10 mouse cellular contexts compared by ENCODE assay signal in the genomic region with DNA sequence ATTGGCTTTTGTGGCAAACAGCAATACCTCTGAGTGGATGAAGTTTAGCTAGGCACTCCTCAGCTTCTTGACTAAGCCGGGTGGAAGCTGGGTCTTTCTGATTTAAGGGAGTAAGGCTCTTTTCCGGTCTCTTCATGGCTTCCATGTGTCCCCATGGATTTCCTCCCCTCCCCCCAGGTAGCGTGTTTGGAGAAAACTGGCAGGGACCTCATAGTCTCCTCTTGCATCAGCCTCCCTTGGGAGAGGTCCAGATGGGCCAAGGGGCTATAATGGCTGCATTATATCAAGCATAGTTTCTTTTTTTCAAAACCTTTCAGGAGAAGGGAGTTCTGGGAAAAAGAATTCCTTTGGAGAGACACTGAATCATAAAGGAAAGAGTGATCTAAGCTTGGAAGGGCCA. TPM values are rescaled to one million over a fixed set of nuclear protein-coding genes. Genes with fewer than 3 reads are reported as not detected.
DNase-seq lines count a peak whose midpoint lies in the region; ATAC-seq and TF ChIP-seq lines count a peak whose summit lies in the region.
"Had no signal": no experiment of that assay in that cellular context is flagged by ENCODE, and none has a peak within 500 bp of the region (broad histone marks: within the 10 kb centered on the region; RNA-seq: fewer than 3 reads in every experiment).

No protein-coding gene starts in this region.

- peaks cover 19% of the 10 kb centered on the region for H3K4me1 ChIP-seq in kidney, embryonic 16.5 days (ENCODE audit: insufficient read depth, low read length)
- H3K4me1 ChIP-seq in embryonic fibroblast, embryonic 13.5 days (ENCODE audit: control insufficient read depth, insufficient read depth, low read length), result peaks cover 41% of the 10 kb centered on the region
- no peaks in the 10 kb centered on the region for H3K4me1 ChIP-seq in hindbrain, embryonic 16.5 days (ENCODE audit: control insufficient read depth, insufficient read depth, low read depth, low read length)

- no peak overlapping the region for H3K9ac ChIP-seq in kidney, embryonic 16.5 days (replicated peaks; ENCODE audit: low read length)
- no peak overlapping the region for H3K9ac ChIP-seq in hindbrain, embryonic 16.5 days (ENCODE audit: low read depth, low read length)
- H3K9ac ChIP-seq: limb, embryonic 13.5 days had no signal

- no peaks in the 10 kb centered on the region for H3K9me3 ChIP-seq in kidney, embryonic 16.5 days (ENCODE audit: low read length)
- no peaks in the 10 kb centered on the region for H3K9me3 ChIP-seq in hindbrain, embryonic 16.5 days (ENCODE audit: control insufficient read depth, low read length)
- H3K9me3 ChIP-seq: G1E; limb, embryonic 13.5 days had no signal

- H3K36me3 ChIP-seq in kidney, embryonic 16.5 days (ENCODE audit: insufficient read depth, low read length), result no peaks in the 10 kb centered on the region
- no peaks in the 10 kb centered on the region for H3K36me3 ChIP-seq in hindbrain, embryonic 16.5 days (ENCODE audit: control insufficient read depth, insufficient read depth, low read length)
- H3K36me3 ChIP-seq: G1E had no signal

- ATAC-seq in kidney, embryonic 16.5 days (ENCODE audit: low FRiP score, low TSS enrichment), result no peak
- no peak for ATAC-seq in hindbrain, embryonic 16.5 days

- WGBS in kidney, embryonic 16.5 days, result 50% methylated on average over 3 of the region's 3 CpGs
- 70% methylated on average over 3 of the region's 3 CpGs for WGBS in hindbrain, embryonic 16.5 days

- no peak overlapping the region for H3K4me2 ChIP-seq in kidney, embryonic 16.5 days (replicated peaks; ENCODE audit: low read depth, low read length)
- H3K4me2 ChIP-seq in hindbrain, embryonic 16.5 days (ENCODE audit: low read length), result no peak overlapping the region
- H3K4me2 ChIP-seq: limb, embryonic 13.5 days had no signal

- no peak for TF ChIP-seq POLR2A in embryonic fibroblast, embryonic 13.5 days (IDR thresholded peaks at IDR 0.05; ENCODE audit: low read depth, low read length)

- TF ChIP-seq CTCF in embryonic fibroblast, embryonic 13.5 days (IDR thresholded peaks at IDR 0.05; ENCODE audit: borderline replicate concordance, insufficient read depth, low read length), result no peak

- no peaks in the 10 kb centered on the region for H3K27me3 ChIP-seq in kidney, embryonic 16.5 days (ENCODE audit: insufficient read depth, low read length)
- H3K27me3 ChIP-seq in hindbrain, embryonic 16.5 days (replicated peaks; ENCODE audit: control insufficient read depth, insufficient read depth, low read length), result no peaks in the 10 kb centered on the region
- H3K27me3 ChIP-seq: limb, embryonic 13.5 days had no signal

- H3K27ac ChIP-seq in kidney, embryonic 16.5 days (ENCODE audit: low read length), result peak overlapping the region; percentile 48
- H3K27ac ChIP-seq in embryonic fibroblast, embryonic 13.5 days (ENCODE audit: insufficient read depth, low read length), result peak overlapping the region; percentile 94
- H3K27ac ChIP-seq in hindbrain, embryonic 16.5 days (ENCODE audit: low read depth, low read length), result no peak overlapping the region
- H3K27ac ChIP-seq: limb, embryonic 13.5 days had no signal

- no peak for DNase-seq in kidney, adult 9 months
- peak; percentile 83 for DNase-seq in NIH3T3 (ENCODE audit: low read depth)
- DNase-seq in kidney, postnatal 4 days, result peak; percentile 56 to 70
- DNase-seq in layer of hippocampus, adult 8-10 months (ENCODE audit: low spot score in 2 of 2), result no peak
- DNase-seq: cerebellum, postnatal 25 days had no signal

- H3K4me3 ChIP-seq in kidney, embryonic 16.5 days (ENCODE audit: low read length), result no peak overlapping the region
- H3K4me3 ChIP-seq in embryonic fibroblast, embryonic 13.5 days (ENCODE audit: insufficient read depth, low read length), result no peak overlapping the region
- no peak overlapping the region for H3K4me3 ChIP-seq in hindbrain, embryonic 16.5 days (ENCODE audit: low read length)
- H3K4me3 ChIP-seq: limb, embryonic 13.5 days had no signal

RNA-seq across cellular contexts. Expression of a gene that starts 28.8 kb away (rescaled TPM):
- 16.5 and 18.0 TPM in 2 replicates for polyA plus RNA-seq in kidney, embryonic 16.5 days (2015; fragmentation: Nextera tagmentation; extraction: Ambion mirVana)
- polyA plus RNA-seq in embryonic fibroblast, embryonic 13.5 days (2011; ENCODE audit: insufficient read length, low read depth, missing spikeins), result 91.6 and 111 TPM in 2 replicates
- 9.4 and 13.0 TPM in 2 replicates for polyA plus RNA-seq in hindbrain, embryonic 16.5 days (2015; fragmentation: Nextera tagmentation; extraction: Ambion mirVana)
- total RNA-seq in layer of hippocampus, adult 8-10 months (2022), result 10 to 100 TPM; 10.1 to 14.1 (median 11.2) TPM
- polyA plus RNA-seq: G1E had no signal

RNA-seq across cellular contexts. Expression of a gene that starts 32.4 kb away (rescaled TPM):
- polyA plus RNA-seq in kidney, embryonic 16.5 days (2015; fragmentation: Nextera tagmentation; extraction: Ambion mirVana), result 3.4 and 11.5 TPM in 2 replicates
- polyA plus RNA-seq in embryonic fibroblast, embryonic 13.5 days (2011; ENCODE audit: insufficient read length, low read depth, missing spikeins), result 3.0 and 15.8 TPM in 2 replicates
- 5.5 and 13.3 TPM in 2 replicates for polyA plus RNA-seq in hindbrain, embryonic 16.5 days (2015; fragmentation: Nextera tagmentation; extraction: Ambion mirVana)
- total RNA-seq in layer of hippocampus, adult 8-10 months (2022), result 1 to 10 TPM in 3 of 4 experiments, not detected in 1; 1.7 to 4.3 (median 3.3) TPM

Comparison
In these comparisons a context has a peak if more than half of its experiments do, and no peak if none do; other contexts are left out.
1. DNase-seq: peak in NIH3T3 (single experiment) and kidney, postnatal 4 days (2 of 2); none in kidney, adult 9 months (single experiment) and layer of hippocampus, adult 8-10 months (0 of 2).